Mouse (Mus musculus) Patski (cell line): ENCODE results near the gene Gemin2. TPM values are rescaled to one million over a fixed set of nuclear protein-coding genes. Genes with fewer than 3 reads are reported as not detected.
"Not testable (repeated sequence)": the region's sequence is repeated elsewhere in the genome, so short reads cannot be mapped to it uniquely, and the experiment has no call there.

Experiments
- ATAC-seq: fragments of 100-300 bp; one replicate; pipeline ENCODE4 v1.8.0; 2021
- CTCF ChIA-PET: fragments of 350-600 bp; sonication (Branson Sonifier 250); formaldehyde crosslinking; loops from one replicate; lab custom pipeline; 2022; ENCODE audit warnings: inconsistent platforms; lab: Charles Lee
- POLR2A ChIA-PET: fragments of 350-600 bp; sonication (Branson Sonifier 250); formaldehyde crosslinking; loops from one replicate; lab custom pipeline; 2022; ENCODE audit warnings: antibody characterized with exemption, inconsistent platforms; lab: Charles Lee
- DNase-seq: peaks from one replicate; pipeline ENCODE4 v3.0.0-alpha.2; 2011; ENCODE audit warnings: low read depth, low spot score
- H3K27me3 ChIP-seq: fragments of 371-371 bp; one replicate; pipeline ENCODE4 v1.5.1; 2021
- CTCF ChIP-seq: fragments of 100-300 bp; IDR thresholded peaks from one replicate; pipeline ENCODE4 v1.5.1; 2021
- in situ Hi-C: fragments of 300-500 bp; cut with MboI; formaldehyde crosslinking; loops from 3 replicates; pipeline ENCODE4 v1.11.1; 2018; ENCODE audit warnings: low pct_unique_long_range_greater_than_20kb, mixed read lengths
- polyA plus RNA-seq: library from polyadenylated mRNA; unstranded; gene quantifications from one replicate; pipeline ENCODE4 v1.2.3, GENCODE M21; 2021

Gemin2 gene
- polyA plus RNA-seq, 1 experiment from 2014 or later, result 13.9 TPM

DNA sequence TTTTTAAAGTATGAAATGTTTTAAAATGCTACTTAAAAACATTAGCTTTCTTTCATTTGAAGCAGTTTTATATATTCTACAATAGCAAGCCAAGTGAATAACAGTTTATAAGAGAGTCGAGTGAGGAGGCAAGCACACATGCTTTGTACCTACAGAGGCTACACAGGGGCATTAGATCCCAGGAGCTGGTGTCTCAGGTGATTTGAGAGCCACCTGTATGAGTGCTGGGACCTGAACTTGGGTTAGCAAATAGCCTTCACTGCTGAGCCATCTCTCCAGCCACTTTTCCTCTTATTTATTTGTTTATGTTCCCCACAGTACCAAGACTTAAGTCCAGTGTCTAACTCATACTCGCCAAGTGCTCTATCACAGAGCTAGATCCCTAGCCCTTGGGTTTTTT, 6.7 kb downstream of the Gemin2 start:
- POLR2A ChIA-PET, result no interaction called here
- DNase-seq, result no peak
- no peak for ATAC-seq
- no peaks in the 10 kb centered on the region for H3K27me3 ChIP-seq
- CTCF ChIA-PET, result no interaction called here
- TF ChIP-seq CTCF, result no peak
- in situ Hi-C loops, result no loop called here

- ATAC-seq (no peak), DNase-seq (no peak)
- CTCF ChIA-PET, result no interaction called here
- in situ Hi-C loops, result no loop called here
- no peak for TF ChIP-seq CTCF
- POLR2A ChIA-PET, result no interaction called here
- no peaks in the 10 kb centered on the region for H3K27me3 ChIP-seq
Observed at GRCm38 (mm10) chr12:59021306-59021705, 8.1 kb downstream of the Gemin2 start.

DNA sequence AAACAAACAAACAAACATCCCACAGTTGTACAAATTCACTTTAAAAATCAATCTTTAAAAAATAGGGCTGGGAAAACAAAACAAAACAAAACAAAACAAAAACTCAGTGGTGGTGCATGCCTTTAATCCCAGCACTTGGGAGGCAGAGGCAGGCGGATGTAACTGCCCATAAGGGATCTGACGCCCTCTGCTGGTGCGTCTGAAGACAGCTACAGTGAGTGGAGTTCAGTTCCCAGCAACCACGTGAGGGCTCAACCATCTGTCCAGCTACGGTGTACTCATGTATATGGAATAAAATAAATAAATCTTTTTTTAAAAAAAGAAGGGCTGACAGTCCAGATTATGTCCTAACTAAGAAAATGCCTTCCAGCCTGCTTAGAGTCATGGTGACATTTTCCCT, 18.9 kb downstream of the Gemin2 start:
- H3K27me3 ChIP-seq, result no peaks in the 10 kb centered on the region
- peak; percentile 46 for TF ChIP-seq CTCF
- no peak for ATAC-seq
- no peak for DNase-seq
- in situ Hi-C loops, result no loop called here
- ChIA-PET CTCF (no interaction called here), POLR2A (no interaction called here)

DNA sequence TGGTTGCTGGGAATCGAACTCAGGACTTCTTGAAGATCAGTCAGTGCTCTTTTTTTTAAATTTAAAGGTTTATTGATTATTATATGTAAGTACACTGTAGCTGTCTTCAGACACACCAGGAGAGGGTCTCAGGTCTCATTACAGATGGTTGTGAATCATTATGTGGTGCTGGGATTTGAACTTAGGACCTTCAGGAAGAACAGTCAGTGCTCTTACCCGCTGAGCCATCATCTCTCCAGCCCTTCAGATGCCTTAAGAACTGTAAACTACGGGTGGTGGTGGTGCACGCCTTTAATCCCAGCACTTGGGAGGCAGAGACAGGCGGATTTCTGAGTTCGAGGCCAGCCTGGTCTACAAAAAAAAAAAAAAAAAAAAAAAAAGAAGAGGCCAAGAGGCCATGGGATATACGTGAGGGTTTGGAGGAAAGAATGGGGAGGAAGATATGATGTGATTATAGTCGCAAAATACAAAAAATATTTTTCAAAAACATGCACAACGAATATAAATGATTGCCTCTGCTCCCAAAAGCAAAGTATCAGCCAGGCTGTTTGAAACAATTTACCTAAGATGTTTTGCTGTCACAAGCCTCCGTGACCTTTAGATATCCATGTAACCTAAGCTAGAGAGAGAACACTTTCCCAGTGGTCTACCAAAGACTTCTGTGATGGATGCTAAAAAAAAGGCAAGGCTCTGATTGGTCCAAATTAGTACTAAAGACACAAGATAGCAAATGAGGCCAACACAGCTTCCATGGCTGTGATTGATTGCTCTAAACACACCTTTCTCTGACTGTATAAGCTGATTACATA, 26.2 kb downstream of the Gemin2 start:
- TF ChIP-seq CTCF, result no peak
- ATAC-seq, result no peak
- in situ Hi-C loops, result no loop called here
- no peaks in the 10 kb centered on the region for H3K27me3 ChIP-seq
- no peak for DNase-seq
- ChIA-PET CTCF (no interaction called here), POLR2A (no interaction called here)

DNA sequence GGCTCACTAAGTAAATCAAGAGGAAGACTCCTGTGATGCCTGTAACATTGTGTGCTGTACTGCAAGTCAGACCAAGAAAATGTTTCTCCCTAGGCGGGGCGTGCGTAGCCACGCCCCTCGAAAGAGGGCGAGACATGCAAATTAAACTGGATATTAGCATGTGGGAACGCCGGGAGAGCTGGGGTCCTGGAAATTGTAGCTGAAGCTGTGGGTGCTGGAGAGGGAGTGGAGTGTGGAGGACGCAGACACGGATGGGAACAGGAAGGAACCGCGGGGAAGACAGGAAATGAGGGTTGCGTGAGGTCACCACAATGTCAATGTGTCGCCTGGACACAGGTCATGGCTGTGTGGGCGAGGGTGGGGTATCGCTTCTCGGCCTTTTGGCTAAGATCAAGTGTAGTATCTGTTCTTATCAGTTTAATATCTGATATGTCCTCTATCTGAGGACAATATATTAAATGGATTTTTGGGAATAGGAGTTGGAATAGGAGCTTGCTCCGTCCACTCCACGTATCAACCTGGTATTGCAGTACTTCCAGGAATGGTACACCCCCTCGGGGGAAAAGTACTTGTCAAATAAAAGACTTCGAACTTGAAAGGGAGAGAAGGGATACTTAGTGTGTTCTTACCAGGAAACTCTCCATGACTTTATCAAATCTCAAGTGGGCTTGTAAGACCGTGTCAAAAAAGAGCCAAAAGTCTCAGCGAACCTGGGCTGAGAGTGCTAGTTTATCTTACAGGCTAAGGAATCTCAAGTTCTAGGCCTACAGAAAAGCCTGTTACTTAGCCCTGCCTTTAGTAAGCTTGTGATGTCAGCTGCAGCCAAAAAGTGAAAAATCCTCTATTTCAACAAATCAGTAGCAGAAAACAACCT, 27.0 kb downstream of the Gemin2 start:
- no peaks in the 10 kb centered on the region for H3K27me3 ChIP-seq
- CTCF ChIA-PET, result no interaction called here
- ATAC-seq, result peak; percentile 69
- no peak for DNase-seq
- in situ Hi-C loops, result no loop called here
- TF ChIP-seq CTCF, result no peak
- POLR2A ChIA-PET, result no interaction called here

DNA sequence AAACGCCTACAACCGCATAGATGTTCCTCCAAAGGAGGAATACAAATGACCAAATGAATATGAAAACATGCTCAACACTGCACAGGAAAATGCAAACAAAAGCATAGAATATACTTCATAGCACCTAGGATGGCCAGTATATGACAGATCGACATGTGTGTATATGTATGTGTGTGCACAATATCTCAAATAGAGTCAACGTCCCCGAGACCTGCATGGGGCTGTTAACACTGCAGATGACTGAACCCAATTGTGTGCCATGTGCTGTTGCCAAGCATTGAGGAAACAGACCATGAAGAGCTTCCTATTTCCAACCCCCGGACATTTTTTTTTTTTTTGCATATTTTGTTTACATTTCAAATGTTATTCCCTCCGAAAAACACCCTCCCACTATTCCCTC, 27.7 kb downstream of the Gemin2 start:
- in situ Hi-C loops, result no loop called here
- DNase-seq (no peak), ATAC-seq (no peak)
- POLR2A ChIA-PET, result no interaction called here
- H3K27me3 ChIP-seq, result no peaks in the 10 kb centered on the region
- CTCF ChIA-PET, result interaction anchor here (1.1 kb wide), 1 partner anchor 15 kb away, joined by 3 read pairs; no protein-coding TSS in a partner anchor
- TF ChIP-seq CTCF, result no peak

GRCm38 (mm10) chr12:59052470-59052869, 39.3 kb downstream of the Gemin2 start:
- ChIA-PET CTCF (no interaction called here), POLR2A (no interaction called here)
- no peak for DNase-seq
- in situ Hi-C loops, result no loop called here
- H3K27me3 ChIP-seq, result no peaks in the 10 kb centered on the region
- TF ChIP-seq CTCF, result no peak
- ATAC-seq, result no peak

DNA sequence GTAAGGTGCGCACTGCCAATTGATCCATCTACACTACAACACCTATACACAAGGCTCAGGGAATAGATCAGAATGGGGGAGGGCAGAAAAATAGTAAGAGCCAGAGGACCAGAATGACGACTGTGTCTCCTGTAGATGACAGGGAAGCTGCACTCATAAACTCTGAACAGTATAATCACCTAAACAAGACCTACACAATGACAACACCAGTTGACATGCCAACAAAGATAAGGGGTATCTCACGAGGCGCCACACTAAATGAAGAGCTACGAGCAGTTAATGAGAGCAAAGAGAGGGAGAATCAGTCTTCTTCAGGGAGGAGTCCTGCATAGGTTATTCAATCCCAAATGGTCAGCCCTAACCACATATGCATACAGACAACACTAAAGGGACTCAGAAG, 40.0 kb downstream of the Gemin2 start:
- DNase-seq (no peak), ATAC-seq (no peak)
- ChIA-PET CTCF (no interaction called here), POLR2A (no interaction called here)
- no peak for TF ChIP-seq CTCF
- no peaks in the 10 kb centered on the region for H3K27me3 ChIP-seq
- in situ Hi-C loops, result no loop called here

DNA sequence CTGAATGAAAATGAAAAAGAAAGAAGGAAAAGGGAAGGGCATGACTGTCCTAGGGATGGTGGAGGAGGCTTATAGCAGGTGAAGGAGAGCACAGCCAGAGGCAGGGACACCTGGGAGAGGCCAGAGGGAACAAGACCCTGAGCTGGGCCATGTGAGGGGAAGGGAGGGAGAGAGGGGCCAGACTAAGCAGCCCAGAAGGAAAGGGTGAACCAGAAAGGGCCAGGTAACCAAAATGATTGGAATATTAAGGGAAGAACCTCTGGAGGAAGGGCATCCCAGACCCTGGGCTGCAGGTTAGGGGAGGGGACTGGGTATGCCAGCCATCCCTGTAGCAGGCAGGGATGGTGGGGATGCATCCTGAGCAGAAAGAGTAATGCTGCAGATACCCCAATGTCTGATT, 40.8 kb downstream of the Gemin2 start:
- in situ Hi-C loops, result no loop called here
- no peak for TF ChIP-seq CTCF
- ATAC-seq (no peak), DNase-seq (no peak)
- H3K27me3 ChIP-seq, result no peaks in the 10 kb centered on the region
- POLR2A ChIA-PET, result no interaction called here
- CTCF ChIA-PET, result no interaction called here

- no peak for TF ChIP-seq CTCF
- ChIA-PET CTCF (no interaction called here), POLR2A (no interaction called here)
- DNase-seq, result no peak
- ATAC-seq, result no peak
- no peaks in the 10 kb centered on the region for H3K27me3 ChIP-seq
- in situ Hi-C loops, result loop anchor here (5.0 kb wide), 1 partner anchor 77 kb away; no protein-coding TSS in a partner anchor
Observed at GRCm38 (mm10) chr12:59055196-59055850, 42.1 kb downstream of the Gemin2 start.

DNA sequence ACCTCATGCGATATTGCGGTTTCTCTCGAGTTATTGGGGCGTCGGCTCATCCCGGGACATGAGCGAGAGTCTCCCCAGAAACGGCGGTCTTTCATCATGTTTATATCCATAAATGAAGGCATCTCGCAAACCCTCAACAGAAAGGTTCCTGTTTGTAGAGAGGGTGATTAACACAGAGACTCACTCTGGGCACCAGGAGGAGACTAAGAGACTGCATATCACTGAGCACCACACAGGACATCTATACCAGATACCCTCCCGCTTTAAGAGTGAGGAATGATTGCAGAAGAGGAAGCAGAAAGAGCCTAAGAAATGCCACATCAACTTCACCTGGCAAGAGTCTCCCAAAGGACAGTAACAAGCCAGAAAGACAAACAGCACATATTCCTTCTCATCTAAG, 43.0 kb downstream of the Gemin2 start:
- POLR2A ChIA-PET, result no interaction called here
- DNase-seq (no peak), ATAC-seq (no peak)
- no peak for TF ChIP-seq CTCF
- H3K27me3 ChIP-seq, result no peaks in the 10 kb centered on the region
- in situ Hi-C loops, result loop anchor here (5.0 kb wide), 1 partner anchor 76 kb away; no protein-coding TSS in a partner anchor
- CTCF ChIA-PET, result interaction anchor here (0.7 kb wide), 1 partner anchor 15 kb away, joined by 3 read pairs; no protein-coding TSS in a partner anchor

- H3K27me3 ChIP-seq, ATAC-seq, POLR2A ChIA-PET, CTCF ChIA-PET, DNase-seq: not testable (repeated sequence)
- in situ Hi-C loops, result loop anchor here (5.0 kb wide), 1 partner anchor 74 kb away; no protein-coding TSS in a partner anchor
Observed at GRCm38 (mm10) chr12:59058242-59058641, 45.0 kb downstream of the Gemin2 start.
